Mouse (Mus musculus): ENCODE results near the gene Rft1. TPM values are rescaled to one million over a fixed set of nuclear protein-coding genes. Genes with fewer than 3 reads are reported as not detected.

Gene Rft1
- polyA plus RNA-seq, 1 experiment, result 8.1 TPM

- Histone ChIP-seq H3K27ac (ENCODE audit: control insufficient read depth, insufficient read depth, low read depth, low read length) (no peak overlapping the region), H3K4me1 (ENCODE audit: control insufficient read depth, insufficient read depth, low read length) (no peaks in the 10 kb centered on the region)
Observed at GRCm38 (mm10) chr14:30612523-30612922, 41.6 kb upstream of the Rft1 start.

GRCm38 (mm10) chr14:30612962-30613715 lies 41.0 kb upstream of the Rft1 start:
- Histone ChIP-seq H3K4me3 (ENCODE audit: control insufficient read depth, low read depth, low read length) (no peak overlapping the region), H3K4me1 (ENCODE audit: control insufficient read depth, insufficient read depth, low read length) (no peaks in the 10 kb centered on the region), H3K27ac (ENCODE audit: control insufficient read depth, insufficient read depth, low read depth, low read length) (no peak overlapping the region), H3K36me3 (ENCODE audit: control insufficient read depth, insufficient read depth, low read length) (no peaks in the 10 kb centered on the region), H3K27me3 (ENCODE audit: control insufficient read depth, insufficient read depth, low read length) (no peaks in the 10 kb centered on the region)
- TF ChIP-seq CTCF (IDR thresholded peaks at IDR 0.05; ENCODE audit: control insufficient read depth, insufficient read depth, insufficient replicate concordance, low read depth, low read length), result no peak
- TF ChIP-seq POLR2A (IDR thresholded peaks at IDR 0.05; ENCODE audit: control insufficient read depth, low read depth, low read length), result no peak

More at GRCm38 (mm10) chr14:30612523-30612922, 41.6 kb upstream of the Rft1 start:
- no peak for TF ChIP-seq POLR2A (IDR thresholded peaks at IDR 0.05; ENCODE audit: control insufficient read depth, low read depth, low read length)
- TF ChIP-seq CTCF (IDR thresholded peaks at IDR 0.05; ENCODE audit: control insufficient read depth, insufficient read depth, insufficient replicate concordance, low read depth, low read length), result peak; percentile 95
- no peaks in the 10 kb centered on the region for H3K27me3 ChIP-seq (ENCODE audit: control insufficient read depth, insufficient read depth, low read length)
- H3K4me3 ChIP-seq (ENCODE audit: control insufficient read depth, low read depth, low read length), result no peak overlapping the region
- no peaks in the 10 kb centered on the region for H3K36me3 ChIP-seq (ENCODE audit: control insufficient read depth, insufficient read depth, low read length)

- H3K36me3 ChIP-seq (ENCODE audit: control insufficient read depth, insufficient read depth, low read length), result no peaks in the 10 kb centered on the region
- TF ChIP-seq POLR2A (IDR thresholded peaks at IDR 0.05; ENCODE audit: control insufficient read depth, low read depth, low read length), result no peak
- TF ChIP-seq CTCF (IDR thresholded peaks at IDR 0.05; ENCODE audit: control insufficient read depth, insufficient read depth, insufficient replicate concordance, low read depth, low read length), result no peak
- no peak overlapping the region for H3K4me3 ChIP-seq (ENCODE audit: control insufficient read depth, low read depth, low read length)
- H3K27me3 ChIP-seq (ENCODE audit: control insufficient read depth, insufficient read depth, low read length), result no peaks in the 10 kb centered on the region
- H3K27ac ChIP-seq (ENCODE audit: control insufficient read depth, insufficient read depth, low read depth, low read length), result no peak overlapping the region
- no peaks in the 10 kb centered on the region for H3K4me1 ChIP-seq (ENCODE audit: control insufficient read depth, insufficient read depth, low read length)
Observed at GRCm38 (mm10) chr14:30616751-30617150, 37.4 kb upstream of the Rft1 start.

- Histone ChIP-seq H3K27me3 (ENCODE audit: control insufficient read depth, insufficient read depth, low read length) (no peaks in the 10 kb centered on the region), H3K27ac (ENCODE audit: control insufficient read depth, insufficient read depth, low read depth, low read length) (no peak overlapping the region), H3K4me1 (ENCODE audit: control insufficient read depth, insufficient read depth, low read length) (no peaks in the 10 kb centered on the region; the same call in 1 of the 2 replicates), H3K36me3 (ENCODE audit: control insufficient read depth, insufficient read depth, low read length) (no peaks in the 10 kb centered on the region), H3K4me3 (ENCODE audit: control insufficient read depth, low read depth, low read length) (no peak overlapping the region)
- TF ChIP-seq CTCF (IDR thresholded peaks at IDR 0.05; ENCODE audit: control insufficient read depth, insufficient read depth, insufficient replicate concordance, low read depth, low read length) (no peak), POLR2A (IDR thresholded peaks at IDR 0.05; ENCODE audit: control insufficient read depth, low read depth, low read length) (no peak)
Observed at GRCm38 (mm10) chr14:30618746-30619275, 35.3 kb upstream of the Rft1 start.

- H3K36me3 ChIP-seq (ENCODE audit: control insufficient read depth, insufficient read depth, low read length), result no peaks in the 10 kb centered on the region
- no peaks in the 10 kb centered on the region for H3K27me3 ChIP-seq (ENCODE audit: control insufficient read depth, insufficient read depth, low read length)
- H3K4me3 ChIP-seq (ENCODE audit: control insufficient read depth, low read depth, low read length), result no peak overlapping the region
- peaks cover 2% of the 10 kb centered on the region; the same call in 1 of the 2 replicates for H3K4me1 ChIP-seq (ENCODE audit: control insufficient read depth, insufficient read depth, low read length)
- TF ChIP-seq POLR2A (IDR thresholded peaks at IDR 0.05; ENCODE audit: control insufficient read depth, low read depth, low read length) (no peak), CTCF (IDR thresholded peaks at IDR 0.05; ENCODE audit: control insufficient read depth, insufficient read depth, insufficient replicate concordance, low read depth, low read length) (no peak)
- no peak overlapping the region for H3K27ac ChIP-seq (ENCODE audit: control insufficient read depth, insufficient read depth, low read depth, low read length)
Observed at GRCm38 (mm10) chr14:30619982-30620578, 34.1 kb upstream of the Rft1 start.

- Histone ChIP-seq H3K4me1 (ENCODE audit: control insufficient read depth, insufficient read depth, low read length) (peaks cover 11% of the 10 kb centered on the region), H3K27me3 (ENCODE audit: control insufficient read depth, insufficient read depth, low read length) (peaks cover 3% of the 10 kb centered on the region; the same call in 1 of the 2 replicates), H3K36me3 (ENCODE audit: control insufficient read depth, insufficient read depth, low read length) (no peaks in the 10 kb centered on the region), H3K27ac (ENCODE audit: control insufficient read depth, insufficient read depth, low read depth, low read length) (no peak overlapping the region), H3K4me3 (ENCODE audit: control insufficient read depth, low read depth, low read length) (no peak overlapping the region)
- 0 out of 2 replicates have a peak, but pooled peaks have one; percentile 24 for TF ChIP-seq POLR2A (IDR thresholded peaks at IDR 0.05; ENCODE audit: control insufficient read depth, low read depth, low read length)
- TF ChIP-seq CTCF (IDR thresholded peaks at IDR 0.05; ENCODE audit: control insufficient read depth, insufficient read depth, insufficient replicate concordance, low read depth, low read length), result no peak
Observed at GRCm38 (mm10) chr14:30622130-30622529, 32.0 kb upstream of the Rft1 start.

GRCm38 (mm10) chr14:30622556-30622955 lies 31.6 kb upstream of the Rft1 start:
- Histone ChIP-seq H3K27ac (ENCODE audit: control insufficient read depth, insufficient read depth, low read depth, low read length) (no peak overlapping the region), H3K36me3 (ENCODE audit: control insufficient read depth, insufficient read depth, low read length) (no peaks in the 10 kb centered on the region), H3K27me3 (ENCODE audit: control insufficient read depth, insufficient read depth, low read length) (peaks cover 3% of the 10 kb centered on the region; the same call in 1 of the 2 replicates), H3K4me1 (ENCODE audit: control insufficient read depth, insufficient read depth, low read length) (peaks cover 11% of the 10 kb centered on the region), H3K4me3 (ENCODE audit: control insufficient read depth, low read depth, low read length) (no peak overlapping the region)
- TF ChIP-seq CTCF (IDR thresholded peaks at IDR 0.05; ENCODE audit: control insufficient read depth, insufficient read depth, insufficient replicate concordance, low read depth, low read length) (no peak), POLR2A (IDR thresholded peaks at IDR 0.05; ENCODE audit: control insufficient read depth, low read depth, low read length) (no peak)
